Mouse (Mus musculus): ENCODE results near the gene Set. TPM values are rescaled to one million over a fixed set of nuclear protein-coding genes. Genes with fewer than 3 reads are reported as not detected.
"Not testable (repeated sequence)": the region's sequence is repeated elsewhere in the genome, so short reads cannot be mapped to it uniquely, and the experiment has no call there.

The Set gene
- polyA plus RNA-seq, 1 experiment from 2014 or later: 768 TPM

DNA sequence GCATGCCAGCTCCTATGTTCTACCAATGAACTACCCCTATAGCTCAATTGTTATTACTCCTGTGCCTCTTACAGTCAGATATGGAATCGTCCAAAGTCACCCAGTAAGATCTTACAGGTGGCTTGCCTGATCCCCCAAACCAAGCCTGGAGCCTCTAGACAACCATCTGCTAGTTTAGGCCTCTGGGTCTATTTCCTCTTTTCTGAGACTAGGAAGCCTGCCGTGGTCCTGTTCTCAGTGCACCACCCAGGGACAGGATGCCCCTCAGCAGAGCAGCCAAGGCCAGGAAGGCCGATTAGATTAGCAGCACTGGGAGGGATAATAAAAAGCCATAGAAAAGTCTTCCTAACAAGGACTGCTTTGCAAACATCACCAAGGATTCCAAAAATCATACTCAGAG is 7.3 kb upstream of the Set start:
- no peak overlapping the region for H3K27ac ChIP-seq (replicated peaks; ENCODE audit: low read depth, low read length)
- no peaks in the 10 kb centered on the region for H3K9me3 ChIP-seq (replicated peaks; ENCODE audit: control insufficient read depth, low read length)
- no peak overlapping the region for H3K4me3 ChIP-seq (ENCODE audit: low read depth, low read length)
- ATAC-seq (replicated peaks; ENCODE audit: insufficient number of reproducible peaks, low FRiP score, low TSS enrichment, low read depth) (no peak), DNase-seq (ENCODE audit: low spot score) (no peak)
- WGBS: 83% methylated on average over 3 of the region's 3 CpGs
- H3K27me3 ChIP-seq (ENCODE audit: control insufficient read depth, insufficient read depth, low read length): no peaks in the 10 kb centered on the region
- H3K4me1 ChIP-seq (ENCODE audit: control insufficient read depth, insufficient read depth, low read length): no peaks in the 10 kb centered on the region
- no peak overlapping the region for H3K4me2 ChIP-seq (ENCODE audit: low read depth, low read length)
- H3K9ac ChIP-seq (replicated peaks; ENCODE audit: low read length): no peak overlapping the region
- no peaks in the 10 kb centered on the region for H3K36me3 ChIP-seq (replicated peaks; ENCODE audit: control insufficient read depth, insufficient read depth, low read depth, low read length)

DNA sequence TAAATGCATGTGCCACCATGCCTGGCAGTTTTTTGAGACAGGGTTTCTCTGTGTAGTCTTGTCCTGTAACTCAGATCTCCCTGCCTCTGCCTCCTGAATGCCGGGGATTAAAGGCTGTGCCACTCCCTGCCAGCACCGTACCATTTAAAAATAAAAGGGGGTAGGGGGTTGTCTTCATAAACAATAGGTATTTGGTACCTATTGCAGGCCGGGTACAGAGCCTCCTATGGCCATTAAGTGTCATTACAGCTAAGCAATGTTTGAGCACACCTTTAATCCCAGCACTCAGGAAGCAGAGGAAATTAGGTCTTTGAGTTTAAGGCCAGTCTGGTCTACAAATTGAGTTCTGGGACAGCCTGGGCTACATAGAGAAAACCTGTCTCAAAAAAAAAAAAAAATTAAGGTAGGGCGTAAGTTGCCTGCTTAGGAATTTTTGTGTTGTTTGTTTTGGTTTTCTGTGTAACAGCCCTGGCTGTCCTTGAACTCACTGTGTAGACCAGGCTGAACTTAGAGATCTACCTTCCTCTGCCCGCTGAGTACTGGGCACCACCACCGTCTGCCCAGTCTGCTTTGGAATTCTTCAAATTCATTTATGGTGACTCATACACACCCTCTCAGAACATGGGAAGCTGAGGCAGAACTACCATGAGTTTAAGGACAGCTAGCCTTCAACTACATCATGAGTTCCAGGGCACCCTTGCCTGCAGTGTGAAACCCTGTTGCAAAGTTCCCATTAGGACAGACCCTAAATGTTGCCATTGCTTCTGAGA is 5.0 kb upstream of the Set start:
- no peak overlapping the region for H3K9ac ChIP-seq (replicated peaks; ENCODE audit: low read length)
- no peak overlapping the region for H3K4me3 ChIP-seq (ENCODE audit: low read depth, low read length)
- 47% methylated on average over 6 of the region's 6 CpGs for WGBS
- no peaks in the 10 kb centered on the region for H3K9me3 ChIP-seq (replicated peaks; ENCODE audit: control insufficient read depth, low read length)
- H3K36me3 ChIP-seq (replicated peaks; ENCODE audit: control insufficient read depth, insufficient read depth, low read depth, low read length): no peaks in the 10 kb centered on the region
- DNase-seq (ENCODE audit: low spot score) (no peak), ATAC-seq (replicated peaks; ENCODE audit: insufficient number of reproducible peaks, low FRiP score, low TSS enrichment, low read depth) (no peak)
- no peak overlapping the region for H3K4me2 ChIP-seq (ENCODE audit: low read depth, low read length)
- no peak overlapping the region for H3K27ac ChIP-seq (replicated peaks; ENCODE audit: low read depth, low read length)
- H3K27me3 ChIP-seq (ENCODE audit: control insufficient read depth, insufficient read depth, low read length): no peaks in the 10 kb centered on the region
- no peaks in the 10 kb centered on the region for H3K4me1 ChIP-seq (ENCODE audit: control insufficient read depth, insufficient read depth, low read length)

DNA sequence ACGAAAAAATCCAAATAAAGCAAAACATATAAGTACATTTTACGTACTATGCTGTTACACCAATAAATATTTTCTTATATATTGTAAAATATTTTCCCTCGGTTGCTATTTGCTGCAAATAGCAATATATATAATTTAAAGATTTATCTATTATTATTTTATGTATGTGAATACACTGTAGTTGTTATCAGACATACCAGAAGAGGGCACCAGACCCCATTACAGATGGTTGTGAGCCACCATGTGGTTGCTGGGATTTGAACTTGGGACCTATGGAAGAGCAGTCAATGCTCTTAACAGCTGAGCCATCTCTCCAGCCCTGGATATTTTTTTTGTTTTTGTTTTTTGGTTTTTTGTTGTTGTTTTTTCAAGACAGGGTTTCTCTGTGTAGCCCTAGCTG is 1.9 kb upstream of the Set start:
- WGBS: 88% methylated on average over 3 of the region's 3 CpGs
- H3K4me1 ChIP-seq (ENCODE audit: control insufficient read depth, insufficient read depth, low read length); H3K4me2 ChIP-seq (ENCODE audit: low read depth, low read length); H3K27ac ChIP-seq (replicated peaks; ENCODE audit: low read depth, low read length); DNase-seq (ENCODE audit: low spot score); H3K9ac ChIP-seq (replicated peaks; ENCODE audit: low read length); H3K4me3 ChIP-seq (ENCODE audit: low read depth, low read length); H3K27me3 ChIP-seq (ENCODE audit: control insufficient read depth, insufficient read depth, low read length); ATAC-seq (replicated peaks; ENCODE audit: insufficient number of reproducible peaks, low FRiP score, low TSS enrichment, low read depth); H3K9me3 ChIP-seq (replicated peaks; ENCODE audit: control insufficient read depth, low read length); H3K36me3 ChIP-seq (replicated peaks; ENCODE audit: control insufficient read depth, insufficient read depth, low read depth, low read length): not testable (repeated sequence)

DNA sequence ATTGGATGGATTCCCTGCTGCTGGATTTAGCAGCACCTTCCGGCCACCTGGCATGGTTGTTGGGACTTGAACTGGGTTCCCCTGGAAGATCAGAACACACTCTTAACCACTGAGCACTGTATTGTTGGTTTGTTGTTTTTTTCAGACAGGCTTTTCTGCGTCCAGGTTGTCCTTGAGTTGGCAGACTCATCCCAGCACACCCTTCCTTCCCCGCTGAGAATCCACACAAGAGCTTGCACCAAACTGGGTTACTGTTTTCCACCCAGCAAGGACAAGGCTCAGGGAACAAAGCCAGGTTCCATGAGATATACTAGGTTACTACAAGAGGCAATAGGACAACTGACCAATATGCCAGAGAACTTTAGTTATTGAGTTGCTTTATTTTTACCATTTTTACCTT is 442 bp upstream of the Set start:
- H3K4me1 ChIP-seq (ENCODE audit: control insufficient read depth, insufficient read depth, low read length): no peaks in the 10 kb centered on the region
- no peak overlapping the region for H3K9ac ChIP-seq (replicated peaks; ENCODE audit: low read length)
- H3K27me3 ChIP-seq (ENCODE audit: control insufficient read depth, insufficient read depth, low read length): no peaks in the 10 kb centered on the region
- H3K4me2 ChIP-seq (ENCODE audit: low read depth, low read length): no peak overlapping the region
- no peak for ATAC-seq (replicated peaks; ENCODE audit: insufficient number of reproducible peaks, low FRiP score, low TSS enrichment, low read depth)
- no peak overlapping the region for H3K4me3 ChIP-seq (ENCODE audit: low read depth, low read length)
- H3K36me3 ChIP-seq (replicated peaks; ENCODE audit: control insufficient read depth, insufficient read depth, low read depth, low read length): no peaks in the 10 kb centered on the region; the same call in 1 of the 2 replicates
- DNase-seq (ENCODE audit: low spot score): no peak
- 82% methylated on average over 3 of the region's 3 CpGs for WGBS
- H3K27ac ChIP-seq (replicated peaks; ENCODE audit: low read depth, low read length): no peak overlapping the region
- H3K9me3 ChIP-seq (replicated peaks; ENCODE audit: control insufficient read depth, low read length): no peaks in the 10 kb centered on the region

DNA sequence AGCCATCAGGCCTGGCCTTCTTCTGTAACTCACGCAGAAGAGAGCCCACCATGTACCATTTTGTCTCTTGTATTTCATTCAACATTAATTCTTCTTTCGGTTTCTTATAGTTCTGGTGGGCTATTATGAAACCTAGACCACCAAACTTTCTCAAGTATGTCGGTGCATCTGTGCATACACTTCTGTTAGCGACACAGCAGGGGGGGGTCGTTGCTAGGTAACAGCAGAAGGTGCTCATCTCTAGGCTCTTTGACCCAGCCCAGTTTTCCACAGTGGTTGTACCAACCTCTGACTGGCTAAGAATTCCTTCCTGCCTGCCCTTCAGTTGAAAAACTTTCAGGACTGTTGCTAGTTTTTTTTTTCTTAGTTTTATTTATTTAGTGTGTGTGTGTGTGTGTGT is 1.2 kb downstream of the Set start:
- DNase-seq (ENCODE audit: low spot score) (no peak), ATAC-seq (replicated peaks; ENCODE audit: insufficient number of reproducible peaks, low FRiP score, low TSS enrichment, low read depth) (no peak)
- no peak overlapping the region for H3K4me2 ChIP-seq (ENCODE audit: low read depth, low read length)
- no peak overlapping the region for H3K9ac ChIP-seq (replicated peaks; ENCODE audit: low read length)
- WGBS: 48% methylated on average over 5 of the region's 5 CpGs
- H3K4me1 ChIP-seq (ENCODE audit: control insufficient read depth, insufficient read depth, low read length): no peaks in the 10 kb centered on the region
- H3K36me3 ChIP-seq (replicated peaks; ENCODE audit: control insufficient read depth, insufficient read depth, low read depth, low read length): no peaks in the 10 kb centered on the region; the same call in 1 of the 2 replicates
- no peak overlapping the region for H3K4me3 ChIP-seq (ENCODE audit: low read depth, low read length)
- no peaks in the 10 kb centered on the region for H3K9me3 ChIP-seq (replicated peaks; ENCODE audit: control insufficient read depth, low read length)
- H3K27me3 ChIP-seq (ENCODE audit: control insufficient read depth, insufficient read depth, low read length): no peaks in the 10 kb centered on the region
- H3K27ac ChIP-seq (replicated peaks; ENCODE audit: low read depth, low read length): no peak overlapping the region

DNA sequence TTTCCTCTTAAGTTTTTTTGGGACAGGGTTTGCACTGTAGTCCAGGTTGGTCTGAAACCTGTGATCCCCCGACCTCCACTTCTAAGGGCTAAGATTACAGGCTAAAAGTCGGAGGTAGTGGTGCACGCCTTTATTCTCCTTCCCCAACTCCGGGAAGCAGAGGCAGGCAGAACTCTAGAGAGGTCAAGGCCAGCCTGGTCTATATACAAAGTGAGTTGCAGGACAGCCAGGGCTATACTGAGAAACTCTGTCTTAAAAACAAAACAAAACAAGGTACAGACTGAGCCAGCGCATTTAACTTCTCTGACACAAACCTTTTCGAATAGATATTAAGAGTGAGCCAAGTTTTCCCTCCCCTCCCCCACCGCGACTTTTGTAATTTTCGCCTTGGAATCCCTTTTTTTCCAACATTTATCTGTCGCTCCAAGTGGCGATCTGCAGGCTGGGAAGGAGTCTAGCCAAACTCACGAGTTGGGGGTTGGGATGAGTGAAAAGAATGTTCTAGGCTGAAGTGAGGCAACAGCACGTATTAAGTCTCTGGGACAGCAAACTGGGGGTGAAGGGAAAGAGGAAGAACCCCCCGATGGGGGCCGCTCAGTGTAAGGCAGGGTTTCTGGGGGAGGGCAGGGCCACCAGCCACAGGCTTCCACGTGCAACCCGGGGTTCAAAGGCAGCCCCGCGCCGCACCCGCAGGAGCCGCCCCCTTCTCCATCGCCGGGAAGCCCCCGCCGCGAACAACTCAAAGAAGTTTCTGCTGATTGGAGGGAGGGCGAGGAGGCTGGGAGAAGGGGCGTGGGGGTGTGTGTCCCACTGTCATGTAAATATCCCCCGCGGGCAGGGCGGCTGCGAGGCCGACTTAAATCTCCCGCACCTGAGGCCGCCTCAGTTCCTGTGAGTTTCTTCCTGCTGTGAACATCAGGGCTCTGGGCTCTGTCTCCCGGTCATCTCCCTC is 4.3 kb downstream of the Set start:
- WGBS: 9% methylated on average over 37 of the region's 37 CpGs
- no peaks in the 10 kb centered on the region; the same call in 1 of the 2 replicates for H3K36me3 ChIP-seq (replicated peaks; ENCODE audit: control insufficient read depth, insufficient read depth, low read depth, low read length)
- no peaks in the 10 kb centered on the region; the same call in 1 of the 2 replicates for H3K4me1 ChIP-seq (ENCODE audit: control insufficient read depth, insufficient read depth, low read length)
- peak overlapping the region; percentile 85 for H3K27ac ChIP-seq (replicated peaks; ENCODE audit: low read depth, low read length)
- ATAC-seq (replicated peaks; ENCODE audit: insufficient number of reproducible peaks, low FRiP score, low TSS enrichment, low read depth) (peak; percentile 29; the same call in 1 of the 2 replicates), DNase-seq (ENCODE audit: low spot score) (peak; percentile 85)
- H3K27me3 ChIP-seq (ENCODE audit: control insufficient read depth, insufficient read depth, low read length): no peaks in the 10 kb centered on the region
- H3K9ac ChIP-seq (replicated peaks; ENCODE audit: low read length): peak overlapping the region; percentile 80
- H3K4me3 ChIP-seq (ENCODE audit: low read depth, low read length): peak overlapping the region; percentile 38
- H3K9me3 ChIP-seq (replicated peaks; ENCODE audit: control insufficient read depth, low read length): no peaks in the 10 kb centered on the region
- peak overlapping the region; percentile 44 for H3K4me2 ChIP-seq (ENCODE audit: low read depth, low read length)

DNA sequence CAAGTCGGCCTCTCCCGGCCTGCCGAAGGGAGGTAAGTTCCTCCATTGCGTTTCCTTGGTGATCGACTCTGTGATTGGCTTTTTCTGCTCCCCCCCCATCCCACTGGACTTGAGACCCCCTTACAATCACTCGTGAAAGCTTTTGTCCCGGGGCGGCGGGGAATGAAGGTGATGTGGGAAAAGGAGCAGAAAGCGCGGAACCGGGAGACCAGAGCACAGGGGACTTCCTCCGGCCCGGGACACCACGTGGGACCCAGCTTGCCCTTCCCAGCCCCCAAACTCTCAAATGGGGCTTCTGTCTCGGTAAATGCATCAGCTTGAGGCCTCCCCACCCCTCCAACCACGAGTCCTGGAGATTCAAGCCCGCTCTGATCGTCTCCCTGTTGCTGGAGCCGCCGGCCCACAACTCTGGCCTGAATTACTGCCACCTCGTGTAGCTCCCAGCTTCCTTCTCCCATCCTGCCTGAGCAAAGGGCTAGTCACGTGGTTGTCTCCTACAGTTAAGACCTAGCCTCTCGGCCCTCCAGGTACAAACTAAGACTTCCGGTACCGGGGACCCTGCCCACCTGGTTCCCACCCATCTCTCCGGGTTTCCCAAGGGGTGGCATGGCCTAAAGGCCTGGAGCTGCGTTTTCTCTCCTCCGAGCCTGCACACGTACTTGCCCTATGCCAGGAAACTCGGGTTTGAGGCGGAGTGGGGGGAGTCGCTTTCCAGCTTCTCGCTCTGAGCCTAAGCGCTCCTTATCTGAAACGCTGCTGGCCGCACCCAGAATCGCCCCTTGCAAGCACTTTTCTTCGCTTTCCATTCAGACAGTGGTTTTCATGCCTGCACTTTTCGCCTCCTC is 5.3 kb downstream of the Set start:
- Histone ChIP-seq H3K4me3 (ENCODE audit: low read depth, low read length) (peak overlapping the region; percentile 38), H3K4me2 (ENCODE audit: low read depth, low read length) (peak overlapping the region; percentile 44), H3K27ac (replicated peaks; ENCODE audit: low read depth, low read length) (peak overlapping the region; percentile 85), H3K4me1 (ENCODE audit: control insufficient read depth, insufficient read depth, low read length) (no peaks in the 10 kb centered on the region; the same call in 1 of the 2 replicates), H3K9ac (replicated peaks; ENCODE audit: low read length) (peak overlapping the region; percentile 80), H3K9me3 (replicated peaks; ENCODE audit: control insufficient read depth, low read length) (no peaks in the 10 kb centered on the region), H3K27me3 (ENCODE audit: control insufficient read depth, insufficient read depth, low read length) (no peaks in the 10 kb centered on the region), H3K36me3 (replicated peaks; ENCODE audit: control insufficient read depth, insufficient read depth, low read depth, low read length) (no peaks in the 10 kb centered on the region; the same call in 1 of the 2 replicates)
- DNase-seq (ENCODE audit: low spot score): peak; percentile 84
- ATAC-seq (replicated peaks; ENCODE audit: insufficient number of reproducible peaks, low FRiP score, low TSS enrichment, low read depth): 0 out of 2 replicates have a peak, but pooled peaks have one; percentile 22
- under 1% methylated on average over 40 of the region's 40 CpGs for WGBS

All from embryonic facial prominence, embryonic 11.5 days (tissue).